Mouse (Mus musculus) small intestine, adult 2 months (tissue): ENCODE data around the gene Gm9747. TPM values are rescaled to one million over a fixed set of nuclear protein-coding genes. Genes with fewer than 3 reads are reported as not detected.

Experiments
- H3K27ac ChIP-seq: fragments of 200-500 bp; 2 replicates; pipeline ENCODE4 v1.5.1; 2012; ENCODE audit warnings: low read depth, low read length, control low read depth, inconsistent platforms; ENCODE audit not compliant: insufficient read depth
- H3K27me3 ChIP-seq: fragments of 200-500 bp; 2 replicates; pipeline ENCODE4 v1.6.1; 2012; ENCODE audit warnings: mild to moderate bottlenecking, moderate library complexity, low read length, inconsistent platforms; ENCODE audit not compliant: control insufficient read depth, insufficient read depth
- H3K36me3 ChIP-seq: fragments of 200-500 bp; 2 replicates; pipeline ENCODE4 v1.6.1; 2012; ENCODE audit warnings: mild to moderate bottlenecking, low read length, control low read depth, inconsistent platforms; ENCODE audit not compliant: control insufficient read depth, insufficient read depth
- H3K4me1 ChIP-seq: fragments of 200-500 bp; 2 replicates; pipeline ENCODE4 v1.6.1; 2012; ENCODE audit warnings: low read length, inconsistent platforms, mixed read lengths; ENCODE audit not compliant: control insufficient read depth, insufficient read depth, insufficient read length
- H3K4me3 ChIP-seq: fragments of 200-500 bp; 2 replicates; pipeline ENCODE4 v1.5.1; 2012; ENCODE audit warnings: low read depth, mild to moderate bottlenecking, control low read depth, inconsistent platforms, low read length, moderate library complexity
- CTCF ChIP-seq: fragments of 200-500 bp; IDR thresholded peaks from 2 replicates; pipeline ENCODE4 v1.5.1; 2012; ENCODE audit warnings: low read depth, mild to moderate bottlenecking, control low read depth, inconsistent platforms, low read length, moderate library complexity, mixed read lengths; ENCODE audit not compliant: insufficient replicate concordance, insufficient read length; ENCODE audit errors: extremely low read depth
- POLR2A ChIP-seq: fragments of 200-500 bp; IDR thresholded peaks from 2 replicates; pipeline ENCODE4 v1.6.1; 2012; ENCODE audit warnings: low read depth, mild to moderate bottlenecking, control low read depth, inconsistent platforms, low read length, moderate library complexity
- WGBS: fragments of 180-500 bp; shearing (Covaris S2); methylation state at CpG from one replicate; pipeline ENCODE4 v1.1.7; 2018; 5-methylcytosine and 5-hydroxymethylcytosine counted together
- polyA plus RNA-seq: library from polyadenylated mRNA; depleted of rRNA; stranded (reverse); fragments of >200 nt; gene quantifications from 2 replicates; pipeline ENCODE4 v1.2.3, GENCODE M21; 2012

The Gm9747 gene
- polyA plus RNA-seq, 1 experiment = not detected

DNA sequence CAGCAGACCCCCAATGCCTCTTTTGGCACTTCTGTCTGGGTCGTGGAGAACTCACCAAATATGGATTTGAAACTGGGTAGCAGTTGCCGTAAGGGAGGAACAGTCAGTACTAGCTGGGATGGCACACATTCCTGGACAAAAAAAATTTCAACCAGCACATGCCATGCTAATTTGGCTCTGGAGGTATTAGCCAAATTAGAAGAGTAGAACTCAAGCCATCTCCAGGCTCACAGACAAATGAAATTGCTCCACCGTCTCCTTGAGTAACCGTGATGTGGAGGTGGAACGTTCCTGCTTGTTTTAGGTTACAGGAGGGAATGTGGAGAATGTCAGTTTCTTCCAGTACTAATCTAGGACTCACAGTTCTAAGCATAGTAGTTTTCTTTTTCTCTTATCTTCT is 25.4 kb upstream of the Gm9747 start:
- WGBS = 84% methylated on average over 5 of the region's 5 CpGs
- Histone ChIP-seq H3K4me3 (no peak overlapping the region), H3K27me3 (no peaks in the 10 kb centered on the region), H3K4me1 (no peaks in the 10 kb centered on the region), H3K36me3 (no peaks in the 10 kb centered on the region), H3K27ac (no peak overlapping the region)
- no peak for TF ChIP-seq CTCF
- no peak for TF ChIP-seq POLR2A

DNA sequence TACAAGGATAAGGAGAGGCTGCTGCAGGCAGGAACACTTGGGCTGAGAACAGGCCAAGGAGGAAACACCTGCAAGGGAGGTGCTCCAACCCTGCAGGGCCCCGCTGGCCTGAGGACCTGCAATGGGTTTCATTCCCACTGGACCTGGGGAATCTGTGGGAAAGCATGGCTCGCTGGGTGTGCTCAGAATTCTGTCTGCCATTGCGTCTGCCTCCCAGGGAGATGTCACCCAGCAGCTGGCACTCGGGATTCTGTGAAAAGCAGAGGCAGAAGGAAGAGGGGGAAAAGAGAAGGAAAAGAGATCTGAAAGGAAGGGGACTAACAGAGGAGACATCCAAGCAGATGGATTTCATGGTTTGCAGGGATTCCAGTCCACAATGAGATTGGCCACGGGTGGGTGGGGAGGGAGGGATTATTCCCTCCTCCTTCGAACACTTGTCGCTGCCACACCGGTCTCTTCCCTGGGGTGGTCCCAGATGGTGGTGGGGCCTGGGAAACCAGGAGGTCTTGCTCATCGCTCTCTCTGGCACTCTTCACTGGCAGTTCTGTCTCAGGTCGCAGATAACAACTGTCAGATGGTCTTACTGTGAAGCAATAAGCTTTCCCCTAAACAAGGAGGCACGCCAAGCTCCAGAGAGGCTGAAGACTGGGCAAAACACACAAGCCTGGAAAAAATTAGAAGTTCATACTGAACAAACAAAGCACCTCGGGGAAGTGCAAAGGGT is 12.1 kb upstream of the Gm9747 start:
- WGBS = 64% methylated on average over 12 of the region's 12 CpGs
- Histone ChIP-seq H3K27me3 (no peaks in the 10 kb centered on the region), H3K36me3 (no peaks in the 10 kb centered on the region), H3K4me3 (no peak overlapping the region), H3K4me1 (no peaks in the 10 kb centered on the region), H3K27ac (no peak overlapping the region)
- no peak for TF ChIP-seq CTCF
- no peak for TF ChIP-seq POLR2A

DNA sequence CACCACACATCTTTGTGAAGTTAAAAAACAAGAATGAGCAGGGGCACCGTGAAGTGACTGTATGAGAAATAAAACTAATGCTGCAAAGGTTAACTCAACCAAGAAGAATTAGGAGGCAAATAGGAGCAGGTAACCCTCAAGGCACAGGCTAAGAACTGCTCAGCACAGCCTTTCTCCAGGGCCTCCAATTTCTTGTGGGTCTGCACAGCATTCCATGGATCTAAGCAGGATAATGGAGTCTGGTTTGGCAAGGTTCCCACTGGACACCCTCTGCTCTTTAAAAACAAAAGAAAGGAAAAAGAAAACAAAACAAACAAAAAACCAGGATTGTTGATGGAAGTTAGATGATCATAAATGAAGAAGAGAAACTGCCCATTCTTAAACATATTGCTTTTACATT is 11.4 kb upstream of the Gm9747 start:
- 56% methylated on average over 1 of the region's 1 CpGs for WGBS

DNA sequence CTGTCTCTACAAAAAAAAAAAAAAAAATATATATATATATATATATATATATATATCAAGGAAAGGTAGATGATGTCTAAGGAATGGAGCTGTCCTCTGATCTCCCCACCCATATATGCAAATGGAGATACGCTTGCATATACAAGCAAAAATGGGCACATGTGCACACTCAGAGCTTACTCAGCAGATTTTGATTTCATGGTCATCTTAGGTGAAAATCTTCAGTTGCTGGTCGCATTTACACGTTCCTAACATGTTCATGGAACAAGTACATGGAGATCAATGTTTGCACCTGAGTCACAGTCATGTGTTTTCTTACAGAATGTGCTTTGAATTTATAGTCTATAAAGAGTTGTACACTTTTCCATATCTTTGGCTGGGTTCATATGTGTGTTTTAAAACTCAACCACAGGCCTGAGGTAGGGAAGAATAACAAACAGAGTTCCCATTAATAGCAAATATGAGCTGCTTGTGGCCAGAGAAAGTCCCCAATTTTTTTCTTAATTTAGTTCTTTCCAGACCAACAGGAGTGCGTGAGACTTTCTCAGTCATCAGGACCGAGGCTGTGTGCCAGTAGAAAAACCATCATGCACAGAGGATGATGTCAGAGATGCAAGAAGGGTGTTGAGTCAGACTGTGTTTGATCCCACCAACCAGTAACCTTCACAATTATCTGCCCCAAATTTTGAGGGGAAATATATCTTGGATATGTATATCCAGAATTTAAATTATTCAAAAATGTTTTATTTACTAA is 9.7 kb upstream of the Gm9747 start:
- TF ChIP-seq POLR2A (no peak), CTCF (no peak)
- H3K27me3 ChIP-seq = no peaks in the 10 kb centered on the region
- no peak overlapping the region for H3K27ac ChIP-seq
- 83% methylated on average over 5 of the region's 5 CpGs for WGBS
- no peaks in the 10 kb centered on the region for H3K4me1 ChIP-seq
- no peak overlapping the region for H3K4me3 ChIP-seq
- no peaks in the 10 kb centered on the region for H3K36me3 ChIP-seq

More for the DNA sequence above, 11.4 kb upstream of the Gm9747 start:
- Histone ChIP-seq H3K27ac (no peak overlapping the region), H3K4me1 (no peaks in the 10 kb centered on the region), H3K4me3 (no peak overlapping the region), H3K36me3 (no peaks in the 10 kb centered on the region), H3K27me3 (no peaks in the 10 kb centered on the region)
- no peak for TF ChIP-seq POLR2A
- TF ChIP-seq CTCF = no peak

- Histone ChIP-seq H3K27me3 (no peaks in the 10 kb centered on the region), H3K4me3 (no peak overlapping the region), H3K27ac (no peak overlapping the region), H3K4me1 (no peaks in the 10 kb centered on the region), H3K36me3 (no peaks in the 10 kb centered on the region)
- TF ChIP-seq CTCF (no peak), POLR2A (no peak)
Observed at GRCm38 (mm10) chr1:82228841-82229240, 4.1 kb upstream of the Gm9747 start.

DNA sequence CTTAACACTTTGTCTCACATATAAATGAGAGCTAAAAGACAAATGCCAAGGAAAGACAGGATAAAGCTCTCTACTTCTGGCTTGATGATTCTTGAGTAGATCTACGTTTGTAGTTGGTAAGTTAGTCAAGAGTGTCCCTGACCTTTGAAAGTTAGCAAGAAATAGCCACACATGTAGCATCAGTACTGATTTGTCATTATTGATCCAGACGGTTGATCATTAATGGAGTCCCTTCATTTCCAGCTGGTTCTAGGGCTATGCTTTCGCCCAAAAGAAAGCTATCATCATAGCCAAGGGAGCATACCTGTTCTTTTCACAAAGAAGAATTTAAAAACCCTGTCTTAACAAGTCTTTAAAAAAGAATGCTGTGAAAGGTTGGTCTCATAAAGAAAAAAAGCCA is 1.7 kb downstream of the Gm9747 start:
- WGBS = 65% methylated on average over 3 of the region's 3 CpGs
- H3K36me3 ChIP-seq = no peaks in the 10 kb centered on the region
- peaks cover 5% of the 10 kb centered on the region; the same call in 1 of the 2 replicates for H3K4me1 ChIP-seq
- no peak overlapping the region for H3K27ac ChIP-seq
- H3K27me3 ChIP-seq = no peaks in the 10 kb centered on the region
- TF ChIP-seq CTCF = no peak
- no peak for TF ChIP-seq POLR2A
- no peak overlapping the region for H3K4me3 ChIP-seq

DNA sequence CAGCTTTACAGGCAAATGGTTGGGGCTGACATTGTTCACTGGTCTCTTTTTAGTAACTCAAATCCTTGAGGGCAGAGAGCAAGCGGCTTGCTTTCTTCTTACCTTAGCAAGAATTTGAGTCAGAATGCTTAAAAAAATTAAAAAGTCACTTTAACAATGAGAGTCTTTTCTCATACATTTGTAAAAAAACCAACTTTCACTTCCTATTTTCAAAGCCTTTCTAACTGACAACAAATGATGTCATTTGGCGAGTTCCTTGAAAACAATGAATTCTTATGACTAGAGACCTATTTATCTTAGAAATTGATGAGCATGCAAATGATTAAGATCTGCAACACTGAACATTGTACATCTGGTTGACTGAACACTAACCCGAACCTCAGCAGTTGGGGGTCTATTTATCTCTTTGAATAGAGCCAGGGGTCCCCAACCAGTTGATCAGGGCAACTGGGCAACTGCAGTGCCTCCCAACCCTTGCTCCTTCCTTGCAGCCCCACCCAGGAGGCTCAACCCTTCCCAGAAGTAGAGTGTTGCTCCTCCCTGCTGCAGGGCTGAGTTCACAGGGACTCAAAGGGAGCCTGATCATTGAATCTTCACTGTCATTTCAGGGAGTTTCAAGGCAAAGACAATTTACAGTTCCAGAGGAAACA is 2.7 kb downstream of the Gm9747 start:
- no peaks in the 10 kb centered on the region for H3K27me3 ChIP-seq
- no peaks in the 10 kb centered on the region for H3K36me3 ChIP-seq
- no peak overlapping the region for H3K4me3 ChIP-seq
- 85% methylated on average over 3 of the region's 3 CpGs for WGBS
- TF ChIP-seq CTCF = no peak
- TF ChIP-seq POLR2A = no peak
- no peak overlapping the region for H3K27ac ChIP-seq
- peaks cover 5% of the 10 kb centered on the region; the same call in 1 of the 2 replicates for H3K4me1 ChIP-seq
